Mouse (Mus musculus) MEL (cell line): Measurements from ENCODE around the gene Pard3.

Experiments
- CHD2 ChIP-seq: IDR thresholded peaks from 2 replicates; pipeline ENCODE4 v1.6.1; 2011; ENCODE audit warnings: low read length, improper control_type of control experiment
- CTCF ChIP-seq, 3 experiments: IDR thresholded peaks in 2 of 3; conservative IDR thresholded peaks in 1 of 3; 2 replicates each; pipeline ENCODE4 v1.5.1; 2011 to 2012; ENCODE audit warnings: low read length in 3 of 3, low read depth in 2 of 3, mild to moderate bottlenecking in 2 of 3, improper control_type of control experiment in 1 of 3, inconsistent platforms in 1 of 3, mixed read lengths in 1 of 3, moderate library complexity in 1 of 3; ENCODE audit not compliant: control insufficient read depth in 1 of 3, insufficient read depth in 1 of 3, poor library complexity in 1 of 3, severe bottlenecking in 1 of 3
- E2F4 ChIP-seq: IDR thresholded peaks from 2 replicates; pipeline ENCODE4 v1.6.1; 2011; ENCODE audit warnings: low read depth, low read length, improper control_type of control experiment, borderline replicate concordance
- GATA1 ChIP-seq: IDR thresholded peaks from 2 replicates; pipeline ENCODE4 v1.6.1; 2011; ENCODE audit warnings: low read depth, low read length, improper control_type of control experiment
- MEF2A ChIP-seq: IDR thresholded peaks from 2 replicates; pipeline ENCODE4 v1.6.1; 2014; ENCODE audit warnings: low read depth, mild to moderate bottlenecking, inconsistent platforms, low read length, improper control_type of control experiment; ENCODE audit not compliant: poor library complexity, insufficient replicate concordance, severe bottlenecking; ENCODE audit errors: extremely low read depth
- MYC ChIP-seq: IDR thresholded peaks from 2 replicates; pipeline ENCODE4 v1.6.1; 2011; ENCODE audit warnings: low read depth, mild to moderate bottlenecking, low read length, improper control_type of control experiment, moderate library complexity
- NELFE ChIP-seq: IDR thresholded peaks from 2 replicates; pipeline ENCODE4 v1.6.1; 2011; ENCODE audit warnings: low read depth, low read length, improper control_type of control experiment
- POLR2A ChIP-seq, 2 experiments: IDR thresholded peaks; 2 replicates each; pipeline ENCODE4 v1.6.1; 2011 to 2012; ENCODE audit warnings: low read length in 2 of 2, mild to moderate bottlenecking in 2 of 2, control low read depth in 1 of 2, improper control_type of control experiment in 1 of 2, low read depth in 1 of 2, moderate library complexity in 1 of 2; ENCODE audit not compliant: control insufficient read depth in 1 of 2, insufficient read depth in 1 of 2, poor library complexity in 1 of 2
- POLR2AphosphoS2 ChIP-seq: IDR thresholded peaks from 2 replicates; pipeline ENCODE4 v1.6.1; 2011; ENCODE audit warnings: low read length, improper control_type of control experiment
- POLR2AphosphoS5 ChIP-seq: IDR thresholded peaks from 2 replicates; pipeline ENCODE4 v1.6.1; 2012; ENCODE audit warnings: low read depth, borderline replicate concordance, mild to moderate bottlenecking, inconsistent platforms, low read length, moderate library complexity, mixed read lengths
- RAD21 ChIP-seq: IDR thresholded peaks from 2 replicates; pipeline ENCODE4 v1.6.1; 2011; ENCODE audit warnings: mild to moderate bottlenecking, low read depth, low read length, improper control_type of control experiment
- RCOR1 ChIP-seq: IDR thresholded peaks from 2 replicates; pipeline ENCODE4 v1.6.1; 2012; ENCODE audit warnings: low read depth, mild to moderate bottlenecking, inconsistent platforms, low read length, improper control_type of control experiment
- TAL1 ChIP-seq: IDR thresholded peaks from 2 replicates; pipeline ENCODE4 v1.6.1; 2012; ENCODE audit warnings: mild to moderate bottlenecking, inconsistent platforms, low read length, moderate library complexity, mixed read lengths
- UBTF ChIP-seq: IDR thresholded peaks from 2 replicates; pipeline ENCODE4 v1.6.1; 2012; ENCODE audit warnings: low read depth, mild to moderate bottlenecking, inconsistent platforms, low read length, improper control_type of control experiment, moderate library complexity, borderline replicate concordance; ENCODE audit not compliant: insufficient read depth

- no peak for TF ChIP-seq POLR2A (IDR thresholded peaks at IDR 0.05; ENCODE audit: control insufficient read depth in 1 of 2, insufficient read depth in 1 of 2, low read depth in 1 of 2, low read length in 2 of 2, poor library complexity in 1 of 2)
- no peak for TF ChIP-seq CHD2
- no peak for TF ChIP-seq CTCF (IDR thresholded peaks at IDR 0.05 in 2 of 3, conservative IDR thresholded peaks at IDR 0.05 in 1 of 3; ENCODE audit: control insufficient read depth in 1 of 3, insufficient read depth in 1 of 3, low read depth in 2 of 3, low read length in 3 of 3, poor library complexity in 1 of 3, severe bottlenecking in 1 of 3)
- TF ChIP-seq RCOR1: no peak
- TF ChIP-seq GATA1: no peak
- TF ChIP-seq E2F4: no peak
- no peak for TF ChIP-seq TAL1
- no peak for TF ChIP-seq UBTF
- TF ChIP-seq NELFE: no peak
- no peak for TF ChIP-seq RAD21
- TF ChIP-seq POLR2AphosphoS5: no peak
- no peak for TF ChIP-seq MYC
- no peak for TF ChIP-seq MEF2A
- no peak for TF ChIP-seq POLR2AphosphoS2
Observed at GRCm38 (mm10) chr8:127395488-127395887, 331.8 kb downstream of the Pard3 start.
